In the genomic region with DNA sequence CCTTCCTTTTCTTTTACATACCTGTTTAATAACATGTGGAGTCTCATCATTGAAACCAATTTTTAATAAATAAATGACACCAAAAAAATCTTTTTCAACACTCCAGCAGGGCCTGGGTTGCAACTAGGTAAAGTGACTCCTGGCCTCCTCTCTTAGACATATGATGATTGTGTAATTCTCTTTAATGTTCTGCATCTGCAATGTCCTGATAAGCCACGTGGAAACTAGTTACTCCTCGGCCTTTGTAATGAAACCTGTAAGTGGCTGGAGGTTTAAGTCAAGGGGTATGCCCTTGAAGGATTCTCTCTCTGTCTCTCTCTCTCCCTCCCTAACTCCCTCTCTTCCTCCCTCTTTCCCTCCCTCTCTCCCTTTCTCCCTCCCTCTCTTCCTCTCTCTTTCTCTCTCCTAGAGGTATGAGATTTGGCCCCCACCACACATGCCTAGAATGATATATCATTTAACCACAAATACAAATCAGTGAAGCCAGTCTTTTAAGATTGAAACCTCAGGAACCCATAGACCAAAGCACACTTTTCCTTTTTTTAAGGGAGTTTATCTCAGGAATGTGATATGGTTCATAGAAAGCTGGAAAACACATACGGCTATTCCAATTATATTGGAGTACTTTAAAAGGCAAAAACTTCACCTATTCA, we compare ENCODE assay signal across 31 mouse cellular contexts. TPM values are rescaled to one million over a fixed set of nuclear protein-coding genes. Genes with fewer than 3 reads are reported as not detected.
A peak's percentile ranks its signal among the peaks of the same experiment; 100 is the strongest.
DNase-seq lines count a peak whose midpoint lies in the region; ATAC-seq and TF ChIP-seq lines count a peak whose summit lies in the region.
"Had no signal": no experiment of that assay in that cellular context is flagged by ENCODE, and none has a peak within 500 bp of the region (broad histone marks: within the 10 kb centered on the region; RNA-seq: fewer than 3 reads in every experiment).

No protein-coding gene starts in this region.

- H3K27ac ChIP-seq in midbrain, embryonic 11.5 days (ENCODE audit: low read depth, low read length), result no peak overlapping the region
- no peak overlapping the region for H3K27ac ChIP-seq in midbrain, postnatal 0 days (ENCODE audit: low read depth, low read length)
- H3K27ac ChIP-seq: embryonic facial prominence, embryonic 12.5 days; embryonic facial prominence, embryonic 15.5 days; gastrocnemius, adult 2 months; heart, embryonic 15.5 days; hindbrain, embryonic 10.5 days; hindbrain, embryonic 13.5 days; intestine, embryonic 15.5 days had no signal

- H3K27me3 ChIP-seq in midbrain, embryonic 11.5 days (ENCODE audit: control insufficient read depth, insufficient read depth, low read length), result no peaks in the 10 kb centered on the region
- no peaks in the 10 kb centered on the region for H3K27me3 ChIP-seq in midbrain, postnatal 0 days (ENCODE audit: insufficient read depth, low read length)
- H3K27me3 ChIP-seq: CH12.LX; embryonic facial prominence, embryonic 12.5 days; embryonic facial prominence, embryonic 15.5 days; heart, embryonic 12.5 days; heart, embryonic 15.5 days; hindbrain, embryonic 13.5 days; intestine, embryonic 15.5 days had no signal

- no peaks in the 10 kb centered on the region for H3K9me3 ChIP-seq in midbrain, embryonic 11.5 days (ENCODE audit: control insufficient read depth, low read length)
- H3K9me3 ChIP-seq in midbrain, postnatal 0 days (ENCODE audit: low read length), result no peaks in the 10 kb centered on the region
- H3K9me3 ChIP-seq: embryonic facial prominence, embryonic 12.5 days; embryonic facial prominence, embryonic 15.5 days; heart, embryonic 15.5 days; hindbrain, embryonic 10.5 days; hindbrain, embryonic 13.5 days had no signal

- H3K36me3 ChIP-seq in midbrain, embryonic 11.5 days (ENCODE audit: control insufficient read depth, insufficient read depth, low read length), result no peaks in the 10 kb centered on the region
- H3K36me3 ChIP-seq in midbrain, postnatal 0 days (ENCODE audit: insufficient read depth, low read length), result no peaks in the 10 kb centered on the region; the same call in 1 of the 2 replicates
- H3K36me3 ChIP-seq: embryonic facial prominence, embryonic 12.5 days; embryonic facial prominence, embryonic 15.5 days; heart, embryonic 15.5 days; hindbrain, embryonic 13.5 days; intestine, embryonic 15.5 days had no signal

- TF ChIP-seq CTCF in midbrain, postnatal 0 days (IDR thresholded peaks at IDR 0.05), result no peak

- no peak for ATAC-seq in midbrain, embryonic 11.5 days (ENCODE audit: low FRiP score)
- ATAC-seq in midbrain, postnatal 0 days (ENCODE audit: low FRiP score), result no peak
- ATAC-seq in granulocyte monocyte progenitor cell, adult 5-6 weeks (replicated peaks; ENCODE audit: poor library complexity, severe bottlenecking), result peak; percentile 26; the same call in 1 of the 2 replicates
- ATAC-seq: activated CD4-positive, CD25-positive, alpha-beta regulatory T cell, adult 4 months; forebrain, embryonic 14.5 days; forebrain, postnatal 0 days; hindbrain, embryonic 16.5 days; intestine, embryonic 15.5 days had no signal

- peak; percentile 35 for DNase-seq in midbrain, embryonic 11.5 days (ENCODE audit: low spot score, missing footprints)
- no peak for DNase-seq in midbrain, postnatal 0 days (ENCODE audit: low spot score)
- peak; percentile 45 for DNase-seq in MEL-GATA-1-ER (ENCODE audit: extremely low read depth, low read depth)
- DNase-seq in spleen, adult 12 weeks (ENCODE audit: low spot score), result no peak
- DNase-seq in kidney, postnatal 25 days, result no peak
- DNase-seq in adrenal gland, postnatal 4 days (ENCODE audit: low spot score in 2 of 2), result no peak
- DNase-seq: adrenal gland, adult 8-10 months; adrenal gland, postnatal 36 days; cerebellum, adult 18-20 months; cerebellum, adult 9-11 months; forebrain, postnatal 0 days; gastrocnemius, adult 2 months; gastrocnemius, postnatal 14 days; heart, adult 18-20 months; heart, postnatal 10 days; heart, postnatal 36 days; kidney, adult 11 months had no signal

- no peak overlapping the region for H3K4me3 ChIP-seq in midbrain, embryonic 11.5 days (ENCODE audit: low read depth, low read length)
- no peak overlapping the region for H3K4me3 ChIP-seq in midbrain, postnatal 0 days (ENCODE audit: low read depth, low read length)
- H3K4me3 ChIP-seq: embryonic facial prominence, embryonic 12.5 days; embryonic facial prominence, embryonic 15.5 days; gastrocnemius, adult 2 months; heart, embryonic 12.5 days; heart, embryonic 15.5 days; hindbrain, embryonic 10.5 days; hindbrain, embryonic 13.5 days; intestine, embryonic 15.5 days had no signal

- peaks cover 7% of the 10 kb centered on the region for H3K4me1 ChIP-seq in midbrain, embryonic 11.5 days (ENCODE audit: control insufficient read depth, insufficient read depth, low read length)
- no peaks in the 10 kb centered on the region for H3K4me1 ChIP-seq in midbrain, postnatal 0 days (ENCODE audit: insufficient read depth, low read length)
- H3K4me1 ChIP-seq: intestine, embryonic 15.5 days had no signal

- H3K4me2 ChIP-seq in midbrain, embryonic 11.5 days, result no peak overlapping the region
- H3K4me2 ChIP-seq in midbrain, postnatal 0 days (ENCODE audit: low read depth, low read length, poor library complexity, severe bottlenecking), result no peak overlapping the region
- H3K4me2 ChIP-seq: embryonic facial prominence, embryonic 12.5 days; embryonic facial prominence, embryonic 15.5 days; heart, embryonic 12.5 days; heart, embryonic 15.5 days; hindbrain, embryonic 13.5 days; intestine, embryonic 15.5 days had no signal

- H3K9ac ChIP-seq in midbrain, embryonic 11.5 days (ENCODE audit: low read length), result no peak overlapping the region
- no peak overlapping the region for H3K9ac ChIP-seq in midbrain, postnatal 0 days (replicated peaks; ENCODE audit: low read length, poor library complexity, severe bottlenecking)
- H3K9ac ChIP-seq: embryonic facial prominence, embryonic 12.5 days; embryonic facial prominence, embryonic 15.5 days; forebrain, postnatal 0 days; heart, embryonic 12.5 days; heart, embryonic 15.5 days; hindbrain, embryonic 13.5 days; intestine, embryonic 15.5 days had no signal

- 85% methylated on average over 3 of the region's 3 CpGs for WGBS in midbrain, embryonic 11.5 days
- 81% methylated on average over 3 of the region's 3 CpGs for WGBS in midbrain, postnatal 0 days

RNA-seq across cellular contexts. Expression of a gene that starts 1.6 kb away (rescaled TPM):
- polyA plus RNA-seq in midbrain, embryonic 11.5 days (2014; fragmentation: Nextera tagmentation; extraction: Ambion mirVana), result 27.3 and 27.4 TPM in 2 replicates
- total RNA-seq in midbrain, postnatal 0 days (2014; rRNA removed), result 12.6 and 15.7 TPM in 2 replicates
- 7.9 and 8.2 TPM in 2 replicates for polyA plus RNA-seq in midbrain, postnatal 0 days (2015; fragmentation: Nextera tagmentation; extraction: Ambion mirVana)
- 25.8 and 27.1 TPM in 2 replicates for total RNA-seq in granulocyte monocyte progenitor cell, adult 5-6 weeks (2014; fragmentation: Nextera tagmentation)
- 27.6 and 28.0 TPM in 2 replicates for total RNA-seq in granulocyte monocyte progenitor cell, adult 5-6 weeks (2017)
- total RNA-seq in adrenal gland, postnatal 4 days (2021), result 10 to 100 TPM; 19.4 to 23.2 TPM

RNA-seq across cellular contexts. Expression of a gene that starts 20.0 kb away (rescaled TPM):
- polyA plus RNA-seq in midbrain, embryonic 11.5 days (2014; fragmentation: Nextera tagmentation; extraction: Ambion mirVana), result 1.0 and 1.6 TPM in 2 replicates
- 3.6 and 5.5 TPM in 2 replicates for total RNA-seq in midbrain, postnatal 0 days (2014; rRNA removed)
- 7.3 and 8.6 TPM in 2 replicates for polyA plus RNA-seq in midbrain, postnatal 0 days (2015; fragmentation: Nextera tagmentation; extraction: Ambion mirVana)
- total RNA-seq in granulocyte monocyte progenitor cell, adult 5-6 weeks (2014; fragmentation: Nextera tagmentation), result not detected in 2 replicates
- not detected in 2 replicates for total RNA-seq in granulocyte monocyte progenitor cell, adult 5-6 weeks (2017)
- under 1 TPM in 1 of 2 experiments, not detected in 1; 0.36 TPM for total RNA-seq in adrenal gland, postnatal 4 days (2021)
- total RNA-seq: adrenal gland, adult 8-10 months; CH12.LX; gastrocnemius, adult 2 months; gastrocnemius, postnatal 14 days; gastrocnemius, postnatal 4 days; heart, adult 18-20 months; heart, postnatal 10 days; heart, postnatal 36 days had no signal
- polyA plus RNA-seq: activated CD4-positive, CD25-positive, alpha-beta regulatory T cell, adult 4 months; G1E had no signal

RNA-seq across cellular contexts. Expression of a gene that starts 26.2 kb away (rescaled TPM):
- 6.5 and 6.6 TPM in 2 replicates for polyA plus RNA-seq in midbrain, embryonic 11.5 days (2014; fragmentation: Nextera tagmentation; extraction: Ambion mirVana)
- 2.9 and 3.4 TPM in 2 replicates for total RNA-seq in midbrain, postnatal 0 days (2014; rRNA removed)
- polyA plus RNA-seq in midbrain, postnatal 0 days (2015; fragmentation: Nextera tagmentation; extraction: Ambion mirVana), result 4.3 and 4.8 TPM in 2 replicates
- total RNA-seq in granulocyte monocyte progenitor cell, adult 5-6 weeks (2014; fragmentation: Nextera tagmentation), result not detected in 2 replicates
- not detected in 2 replicates for total RNA-seq in granulocyte monocyte progenitor cell, adult 5-6 weeks (2017)
- 1 to 10 TPM; 3.3 to 4.5 TPM for total RNA-seq in adrenal gland, postnatal 4 days (2021)
- total RNA-seq: CH12.LX; gastrocnemius, adult 2 months; gastrocnemius, postnatal 14 days; gastrocnemius, postnatal 4 days; heart, adult 18-20 months; heart, postnatal 10 days; heart, postnatal 36 days had no signal
- polyA plus RNA-seq: activated CD4-positive, CD25-positive, alpha-beta regulatory T cell, adult 4 months; G1E; heart, embryonic 12.5 days had no signal

RNA-seq across cellular contexts. Expression of a gene that starts 56.8 kb away (rescaled TPM):
- 7.8 and 9.0 TPM in 2 replicates for polyA plus RNA-seq in midbrain, embryonic 11.5 days (2014; fragmentation: Nextera tagmentation; extraction: Ambion mirVana)
- 0.33 and 0.57 TPM in 2 replicates for total RNA-seq in midbrain, postnatal 0 days (2014; rRNA removed)
- 0.12 and 0.14 TPM in 2 replicates for polyA plus RNA-seq in midbrain, postnatal 0 days (2015; fragmentation: Nextera tagmentation; extraction: Ambion mirVana)
- not detected in 2 replicates for total RNA-seq in granulocyte monocyte progenitor cell, adult 5-6 weeks (2014; fragmentation: Nextera tagmentation)
- not detected in 2 replicates for total RNA-seq in granulocyte monocyte progenitor cell, adult 5-6 weeks (2017)
- total RNA-seq in adrenal gland, postnatal 4 days (2021), result 1 to 10 TPM in 1 of 2 experiments, under 1 TPM in 1; 0.71 to 1.3 TPM
- total RNA-seq: CH12.LX had no signal
- polyA plus RNA-seq: forebrain, embryonic 14.5 days; G1E had no signal

Comparison
In these comparisons a context has a peak if more than half of its experiments do, and no peak if none do; other contexts are left out.
1. DNase-seq: peak in midbrain, embryonic 11.5 days (single experiment) and MEL-GATA-1-ER (single experiment); none in midbrain, postnatal 0 days (single experiment), spleen, adult 12 weeks (single experiment), kidney, postnatal 25 days (0 of 2) and adrenal gland, postnatal 4 days (0 of 2).